Mouse (Mus musculus) heart, adult 18-20 months (tissue): Measurements from ENCODE around the gene Tex28. TPM values are rescaled to one million over a fixed set of nuclear protein-coding genes. Genes with fewer than 3 reads are reported as not detected.
"Not testable (repeated sequence)": the region's sequence is repeated elsewhere in the genome, so short reads cannot be mapped to it uniquely, and the experiment has no call there.

Source experiments
- DNase-seq, 2 experiments: peaks; one replicate each; pipeline ENCODE4 v3.0.0; 2021 to 2022; ENCODE audit warnings: mixed read lengths in 1 of 2
- long read RNA-seq, 2 experiments: library from polyadenylated mRNA; stranded (forward); transcript quantifications; one replicate each; pipeline ENCODE4 v2.0.0; 2021
- total RNA-seq, 2 experiments: library from RNA; stranded (reverse); gene quantifications; 2 replicates each; pipeline ENCODE4 v1.2.3; 2021

Gene Tex28
- total RNA-seq, result not detected
- long read RNA-seq, experiment 1, result 0 reads
- long read RNA-seq, experiment 2, result 0 reads

GRCm38 (mm10) chrX:74167738-74168137 is at the start of gene Tex28:
Gene Tex28 (minus strand): TSS chrX:74167838.
- no peak for DNase-seq

DNA sequence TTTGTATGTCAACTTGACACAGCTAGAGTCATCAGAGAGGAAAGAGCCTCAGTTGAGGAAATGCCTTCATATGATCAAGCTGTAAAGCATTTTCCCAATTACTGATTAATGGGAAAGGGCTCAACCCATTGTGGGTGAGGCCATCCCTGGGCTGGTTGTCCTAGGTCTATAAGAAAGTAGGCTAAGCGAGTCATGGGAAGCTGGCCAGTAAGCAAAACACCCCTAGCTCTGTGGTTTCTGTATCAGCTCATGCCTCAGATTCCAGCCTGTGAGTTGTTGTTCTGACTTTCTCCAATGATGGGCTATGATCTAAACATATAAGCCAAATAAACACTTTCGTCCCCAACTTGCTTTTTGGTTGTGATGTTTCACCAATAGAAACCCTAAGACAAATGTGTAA is 35.9 kb upstream of the Tex28 start:
- DNase-seq, result no peak

DNA sequence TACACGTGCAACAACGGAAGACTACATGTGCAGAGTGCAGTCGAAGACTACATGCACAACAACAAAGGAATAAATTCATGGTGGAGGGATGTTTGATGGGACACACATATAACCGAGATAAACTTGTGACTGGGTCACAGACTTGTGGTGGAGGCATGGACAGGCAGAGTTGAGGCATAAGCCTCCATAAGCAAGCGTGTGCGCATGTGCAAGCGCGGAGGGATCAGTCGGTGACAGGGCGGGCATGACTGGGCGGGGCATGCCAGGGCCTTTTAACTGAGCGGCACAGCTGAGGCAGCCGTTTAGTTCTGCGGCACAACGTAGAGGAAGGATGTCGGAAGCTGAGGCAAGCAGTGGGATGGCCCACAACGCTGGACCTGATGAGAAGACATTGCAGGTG is 9.3 kb upstream of the Tex28 start, which contains the start of gene Tktl1:
Gene Tktl1 (plus strand): TSS at position 301 of the 400 bp plus-strand sequence.
- DNase-seq, result no peak

- not testable (repeated sequence) for DNase-seq
Observed at GRCm38 (mm10) chrX:74135263-74135662, 32.4 kb downstream of the Tex28 start, which contains the start of gene Mecp2. Gene Mecp2 (minus strand): TSS chrX:74135363.

DNA sequence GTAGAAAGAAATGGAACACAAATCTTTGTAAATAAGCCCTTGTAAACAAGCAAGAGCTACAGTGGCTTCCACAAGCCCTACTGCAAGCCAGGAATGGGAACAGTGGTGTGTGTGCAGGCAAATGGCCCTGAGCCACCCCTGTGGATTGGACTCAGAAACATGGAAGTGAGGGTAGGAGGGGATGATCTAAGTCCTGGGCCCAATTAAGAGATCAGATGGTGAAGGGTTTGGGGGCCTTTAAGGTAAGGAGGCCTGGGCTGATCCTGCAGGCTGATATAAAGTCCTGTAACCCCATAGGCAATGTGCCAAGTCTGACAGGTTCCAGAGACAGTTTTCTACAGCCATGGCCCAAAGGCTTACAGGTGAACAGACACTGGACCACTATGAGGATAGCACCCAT is 40.5 kb downstream of the Tex28 start, which contains the start of gene Opn1mw:
Gene Opn1mw (plus strand): TSS at position 301 of the 400 bp plus-strand sequence.
- no peak for DNase-seq

GRCm38 (mm10) chrX:74124975-74125374 is 42.7 kb downstream of the Tex28 start:
- no peak for DNase-seq

GRCm38 (mm10) chrX:74115511-74115910 is 52.1 kb downstream of the Tex28 start:
- peak; percentile 71 to 72 for DNase-seq

DNA sequence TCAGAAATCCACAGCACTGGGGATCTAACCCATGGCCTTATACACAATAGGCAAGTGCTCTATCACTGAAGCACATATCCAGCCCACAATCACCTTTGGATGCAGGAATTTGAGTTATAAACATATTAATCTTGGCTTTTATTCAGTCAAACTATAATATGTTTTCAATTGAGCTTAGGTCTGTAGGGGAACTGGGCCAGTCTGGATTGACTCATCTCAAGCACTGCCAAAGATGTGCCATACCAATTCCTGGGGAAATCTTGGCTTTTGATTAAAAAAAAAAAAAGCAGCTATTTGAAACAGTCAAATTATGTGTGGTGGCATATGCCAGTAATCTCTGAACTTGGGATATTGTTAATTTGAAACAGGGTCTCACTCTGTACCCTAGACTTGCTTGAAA is 53.6 kb downstream of the Tex28 start:
- DNase-seq, result no peak

- peak; percentile 43 to 46 for DNase-seq
Observed at GRCm38 (mm10) chrX:74108747-74109146, 58.9 kb downstream of the Tex28 start.

GRCm38 (mm10) chrX:74105916-74106315 is 61.7 kb downstream of the Tex28 start:
- no peak for DNase-seq

- peak; percentile 22 to 48 for DNase-seq
Observed at GRCm38 (mm10) chrX:74103457-74104188, 64.0 kb downstream of the Tex28 start.

Other genes starting within 250 kb of the Tex28 start
- gene Arhgap4, start 246.0 kb downstream of the Tex28 start, total RNA-seq, result 1 to 10 TPM in 1 of 2 experiments, under 1 TPM in 1; 0.72 to 3.8 TPM
- gene Naa10, start 245.9 kb downstream of the Tex28 start, total RNA-seq, result 10 to 100 TPM; 56.6 to 58.6 TPM
- gene Renbp, start 237.0 kb downstream of the Tex28 start, total RNA-seq, result 1 to 10 TPM; 5.5 to 7.3 TPM
- 10 to 100 TPM; 31.7 to 38.4 TPM for gene Hcfc1, start 201.5 kb downstream of the Tex28 start, total RNA-seq
- gene Irak1, start 143.9 kb downstream of the Tex28 start, total RNA-seq, result 10 to 100 TPM; 54.9 to 61.8 TPM
- gene Opn1mw, start 40.4 kb downstream of the Tex28 start, total RNA-seq, result not detected
- gene Mecp2, start 32.5 kb downstream of the Tex28 start, total RNA-seq, result 10 to 100 TPM; 25.7 to 30.4 TPM
- gene Tktl1, start 9.4 kb upstream of the Tex28 start, total RNA-seq, result not detected
- 10 to 100 TPM; 85.9 to 91.8 TPM for gene Flna, start 82.0 kb upstream of the Tex28 start, total RNA-seq
- gene Emd, start 86.8 kb upstream of the Tex28 start, total RNA-seq, result 10 to 100 TPM; 31.0 to 35.2 TPM
- gene Rpl10, start 103.0 kb upstream of the Tex28 start, total RNA-seq, result 100 to 1,000 TPM; 240 to 275 TPM
- gene Taz, start 114.1 kb upstream of the Tex28 start, total RNA-seq, result 10 to 100 TPM; 45.4 to 47.6 TPM
- 10 to 100 TPM; 17.7 to 23.5 TPM for gene Dnase1l1, start 114.5 kb upstream of the Tex28 start, total RNA-seq
- 100 to 1,000 TPM; 130 to 139 TPM for gene Atp6ap1, start 129.3 kb upstream of the Tex28 start, total RNA-seq
- gene Gdi1, start 137.2 kb upstream of the Tex28 start, total RNA-seq, result 10 to 100 TPM; 50.9 to 66.5 TPM
- gene Fam50a, start 145.2 kb upstream of the Tex28 start, total RNA-seq, result 10 to 100 TPM; 23.9 to 27.7 TPM
- under 1 TPM; 0.40 to 0.93 TPM for gene Plxna3, start 161.2 kb upstream of the Tex28 start, total RNA-seq
- 10 to 100 TPM; 26.8 to 29.0 TPM for gene Lage3, start 185.8 kb upstream of the Tex28 start, total RNA-seq
- gene Ubl4a, start 205.4 kb upstream of the Tex28 start, total RNA-seq, result 10 to 100 TPM; 76.0 to 77.9 TPM
- 1 to 10 TPM; 4.5 to 5.1 TPM for gene Slc10a3, start 205.5 kb upstream of the Tex28 start, total RNA-seq
- gene Fam3a, start 225.4 kb upstream of the Tex28 start, total RNA-seq, result 10 to 100 TPM; 19.2 to 20.7 TPM
- gene Ikbkg, start 225.5 kb upstream of the Tex28 start, total RNA-seq, result 10 to 100 TPM; 44.7 to 51.0 TPM